Mouse (Mus musculus): ENCODE data around the gene Prkn. TPM values are rescaled to one million over a fixed set of nuclear protein-coding genes. Genes with fewer than 3 reads are reported as not detected.

Prkn gene
- polyA plus RNA-seq, 1 experiment from 2014 or later = 1.7 TPM

- Histone ChIP-seq H3K27me3 (ENCODE audit: control insufficient read depth, insufficient read depth, low read length) (no peaks in the 10 kb centered on the region), H3K36me3 (ENCODE audit: control insufficient read depth, insufficient read depth, low read length) (no peaks in the 10 kb centered on the region), H3K4me3 (ENCODE audit: low read depth, low read length) (no peak overlapping the region), H3K27ac (ENCODE audit: low read depth, low read length) (no peak overlapping the region), H3K9me3 (replicated peaks; ENCODE audit: control insufficient read depth, low read length) (no peaks in the 10 kb centered on the region), H3K4me2 (no peak overlapping the region), H3K9ac (ENCODE audit: low read depth, low read length) (no peak overlapping the region), H3K4me1 (ENCODE audit: control insufficient read depth, insufficient read depth, low read length) (0 out of 2 replicates have a peak, but pooled peaks cover 3% of the 10 kb centered on the region)
- 50% methylated on average over 3 of the region's 3 CpGs for WGBS (ENCODE audit: insufficient replicate concordance)
- no peak for ATAC-seq (replicated peaks; ENCODE audit: insufficient number of reproducible peaks, low FRiP score, low TSS enrichment)
Measured at GRCm38 (mm10) chr17:11795979-11796378, 955.8 kb downstream of the Prkn start.

- H3K4me1 ChIP-seq (ENCODE audit: control insufficient read depth, insufficient read depth, low read length) = no peaks in the 10 kb centered on the region
- no peaks in the 10 kb centered on the region for H3K9me3 ChIP-seq (replicated peaks; ENCODE audit: control insufficient read depth, low read length)
- WGBS (ENCODE audit: insufficient replicate concordance) = 90% methylated on average over 4 of the region's 4 CpGs
- no peak overlapping the region for H3K9ac ChIP-seq (ENCODE audit: low read depth, low read length)
- H3K4me3 ChIP-seq (ENCODE audit: low read depth, low read length) = no peak overlapping the region
- H3K4me2 ChIP-seq = no peak overlapping the region
- H3K36me3 ChIP-seq (ENCODE audit: control insufficient read depth, insufficient read depth, low read length) = no peaks in the 10 kb centered on the region
- H3K27ac ChIP-seq (ENCODE audit: low read depth, low read length) = no peak overlapping the region
- ATAC-seq (replicated peaks; ENCODE audit: insufficient number of reproducible peaks, low FRiP score, low TSS enrichment) = no peak
- H3K27me3 ChIP-seq (ENCODE audit: control insufficient read depth, insufficient read depth, low read length) = no peaks in the 10 kb centered on the region
Measured at GRCm38 (mm10) chr17:11801226-11801625, 961.0 kb downstream of the Prkn start.

GRCm38 (mm10) chr17:11807280-11807679 is 967.1 kb downstream of the Prkn start:
- no peak for ATAC-seq (replicated peaks; ENCODE audit: insufficient number of reproducible peaks, low FRiP score, low TSS enrichment)
- Histone ChIP-seq H3K4me2 (no peak overlapping the region), H3K27me3 (ENCODE audit: control insufficient read depth, insufficient read depth, low read length) (no peaks in the 10 kb centered on the region), H3K4me3 (ENCODE audit: low read depth, low read length) (no peak overlapping the region), H3K4me1 (ENCODE audit: control insufficient read depth, insufficient read depth, low read length) (no peaks in the 10 kb centered on the region), H3K36me3 (ENCODE audit: control insufficient read depth, insufficient read depth, low read length) (no peaks in the 10 kb centered on the region), H3K27ac (ENCODE audit: low read depth, low read length) (no peak overlapping the region), H3K9me3 (replicated peaks; ENCODE audit: control insufficient read depth, low read length) (no peaks in the 10 kb centered on the region), H3K9ac (ENCODE audit: low read depth, low read length) (no peak overlapping the region)
- 72% methylated on average over 3 of the region's 3 CpGs for WGBS (ENCODE audit: insufficient replicate concordance)

- H3K9me3 ChIP-seq (replicated peaks; ENCODE audit: control insufficient read depth, low read length) = no peaks in the 10 kb centered on the region
- ATAC-seq (replicated peaks; ENCODE audit: insufficient number of reproducible peaks, low FRiP score, low TSS enrichment) = no peak
- no peaks in the 10 kb centered on the region for H3K4me1 ChIP-seq (ENCODE audit: control insufficient read depth, insufficient read depth, low read length)
- WGBS (ENCODE audit: insufficient replicate concordance) = 69% methylated on average over 2 of the region's 2 CpGs
- H3K27ac ChIP-seq (ENCODE audit: low read depth, low read length) = no peak overlapping the region
- H3K36me3 ChIP-seq (ENCODE audit: control insufficient read depth, insufficient read depth, low read length) = no peaks in the 10 kb centered on the region
- no peak overlapping the region for H3K4me2 ChIP-seq
- no peaks in the 10 kb centered on the region for H3K27me3 ChIP-seq (ENCODE audit: control insufficient read depth, insufficient read depth, low read length)
- no peak overlapping the region for H3K4me3 ChIP-seq (ENCODE audit: low read depth, low read length)
- no peak overlapping the region for H3K9ac ChIP-seq (ENCODE audit: low read depth, low read length)
Measured at GRCm38 (mm10) chr17:11817886-11818285, 977.7 kb downstream of the Prkn start.

GRCm38 (mm10) chr17:11819506-11819905 is 979.3 kb downstream of the Prkn start:
- Histone ChIP-seq H3K9me3 (replicated peaks; ENCODE audit: control insufficient read depth, low read length) (no peaks in the 10 kb centered on the region), H3K4me1 (ENCODE audit: control insufficient read depth, insufficient read depth, low read length) (no peaks in the 10 kb centered on the region), H3K4me2 (no peak overlapping the region), H3K9ac (ENCODE audit: low read depth, low read length) (no peak overlapping the region), H3K4me3 (ENCODE audit: low read depth, low read length) (no peak overlapping the region), H3K27ac (ENCODE audit: low read depth, low read length) (no peak overlapping the region), H3K27me3 (ENCODE audit: control insufficient read depth, insufficient read depth, low read length) (no peaks in the 10 kb centered on the region), H3K36me3 (ENCODE audit: control insufficient read depth, insufficient read depth, low read length) (no peaks in the 10 kb centered on the region)
- no peak for ATAC-seq (replicated peaks; ENCODE audit: insufficient number of reproducible peaks, low FRiP score, low TSS enrichment)
- WGBS (ENCODE audit: insufficient replicate concordance) = 60% methylated on average over 8 of the region's 8 CpGs

- no peak for ATAC-seq (replicated peaks; ENCODE audit: insufficient number of reproducible peaks, low FRiP score, low TSS enrichment)
- 88% methylated on average over 4 of the region's 4 CpGs for WGBS (ENCODE audit: insufficient replicate concordance)
Measured at GRCm38 (mm10) chr17:11820757-11821156, 980.6 kb downstream of the Prkn start.

GRCm38 (mm10) chr17:11829501-11829900 is 989.3 kb downstream of the Prkn start:
- no peak overlapping the region for H3K4me3 ChIP-seq (ENCODE audit: low read depth, low read length)
- WGBS (ENCODE audit: insufficient replicate concordance) = 56% methylated on average over 3 of the region's 3 CpGs
- H3K36me3 ChIP-seq (ENCODE audit: control insufficient read depth, insufficient read depth, low read length) = no peaks in the 10 kb centered on the region
- H3K9me3 ChIP-seq (replicated peaks; ENCODE audit: control insufficient read depth, low read length) = no peaks in the 10 kb centered on the region
- H3K27me3 ChIP-seq (ENCODE audit: control insufficient read depth, insufficient read depth, low read length) = no peaks in the 10 kb centered on the region
- no peaks in the 10 kb centered on the region for H3K4me1 ChIP-seq (ENCODE audit: control insufficient read depth, insufficient read depth, low read length)
- no peak overlapping the region for H3K27ac ChIP-seq (ENCODE audit: low read depth, low read length)
- H3K9ac ChIP-seq (ENCODE audit: low read depth, low read length) = no peak overlapping the region
- no peak for ATAC-seq (replicated peaks; ENCODE audit: insufficient number of reproducible peaks, low FRiP score, low TSS enrichment)
- no peak overlapping the region for H3K4me2 ChIP-seq

More at GRCm38 (mm10) chr17:11820757-11821156, 980.6 kb downstream of the Prkn start:
- Histone ChIP-seq H3K4me2 (no peak overlapping the region), H3K4me3 (ENCODE audit: low read depth, low read length) (no peak overlapping the region), H3K9me3 (replicated peaks; ENCODE audit: control insufficient read depth, low read length) (no peaks in the 10 kb centered on the region), H3K36me3 (ENCODE audit: control insufficient read depth, insufficient read depth, low read length) (no peaks in the 10 kb centered on the region), H3K9ac (ENCODE audit: low read depth, low read length) (no peak overlapping the region), H3K27ac (ENCODE audit: low read depth, low read length) (no peak overlapping the region), H3K27me3 (ENCODE audit: control insufficient read depth, insufficient read depth, low read length) (no peaks in the 10 kb centered on the region), H3K4me1 (ENCODE audit: control insufficient read depth, insufficient read depth, low read length) (no peaks in the 10 kb centered on the region)

- Histone ChIP-seq H3K4me1 (ENCODE audit: control insufficient read depth, insufficient read depth, low read length) (no peaks in the 10 kb centered on the region), H3K27me3 (ENCODE audit: control insufficient read depth, insufficient read depth, low read length) (no peaks in the 10 kb centered on the region), H3K9ac (ENCODE audit: low read depth, low read length) (no peak overlapping the region), H3K4me3 (ENCODE audit: low read depth, low read length) (no peak overlapping the region), H3K27ac (ENCODE audit: low read depth, low read length) (no peak overlapping the region), H3K36me3 (ENCODE audit: control insufficient read depth, insufficient read depth, low read length) (no peaks in the 10 kb centered on the region), H3K9me3 (replicated peaks; ENCODE audit: control insufficient read depth, low read length) (no peaks in the 10 kb centered on the region), H3K4me2 (no peak overlapping the region)
- ATAC-seq (replicated peaks; ENCODE audit: insufficient number of reproducible peaks, low FRiP score, low TSS enrichment) = no peak
- 80% methylated on average over 3 of the region's 3 CpGs for WGBS (ENCODE audit: insufficient replicate concordance)
Measured at GRCm38 (mm10) chr17:11837121-11837520, 996.9 kb downstream of the Prkn start.

GRCm38 (mm10) chr17:11844436-11844835 is 1004.3 kb downstream of the Prkn start:
- 83% methylated on average over 4 of the region's 4 CpGs for WGBS (ENCODE audit: insufficient replicate concordance)
- ATAC-seq (replicated peaks; ENCODE audit: insufficient number of reproducible peaks, low FRiP score, low TSS enrichment) = no peak
- Histone ChIP-seq H3K9ac (ENCODE audit: low read depth, low read length) (no peak overlapping the region), H3K4me1 (ENCODE audit: control insufficient read depth, insufficient read depth, low read length) (no peaks in the 10 kb centered on the region), H3K4me3 (ENCODE audit: low read depth, low read length) (no peak overlapping the region), H3K4me2 (no peak overlapping the region), H3K9me3 (replicated peaks; ENCODE audit: control insufficient read depth, low read length) (no peaks in the 10 kb centered on the region), H3K27ac (ENCODE audit: low read depth, low read length) (no peak overlapping the region), H3K27me3 (ENCODE audit: control insufficient read depth, insufficient read depth, low read length) (no peaks in the 10 kb centered on the region), H3K36me3 (ENCODE audit: control insufficient read depth, insufficient read depth, low read length) (no peaks in the 10 kb centered on the region)

Data from heart, embryonic 11.5 days (tissue).